Mouse (Mus musculus) forebrain, embryonic 10.5 days (tissue): ENCODE measurements at regions not wholly inside any gene's neighbourhood (a gene's known extent, or its start where the extent isn't known, plus 50 kb on each side); places are given as distances from the start of the nearest gene placed in this dataset.

Source experiments
- DNase-seq: peaks from one replicate; pipeline ENCODE4 v3.0.0-alpha.2; 2017; ENCODE audit warnings: low spot score; ENCODE audit errors: extremely low spot score
- H3K27ac ChIP-seq: fragments of 300-500 bp; sonication (generic); 2 replicates; pipeline ENCODE4 v1.5.1; 2016; ENCODE audit warnings: mild to moderate bottlenecking
- H3K27me3 ChIP-seq: fragments of 300-500 bp; sonication (generic); 2 replicates; pipeline ENCODE4 v1.6.1; 2016; ENCODE audit warnings: mild to moderate bottlenecking; ENCODE audit not compliant: poor library complexity, severe bottlenecking
- H3K36me3 ChIP-seq: fragments of 300-500 bp; sonication (generic); replicated peaks from 2 replicates; pipeline ENCODE4 v1.6.1; 2016; ENCODE audit warnings: mild to moderate bottlenecking, moderate library complexity
- H3K4me1 ChIP-seq: fragments of 300-500 bp; sonication (generic); 2 replicates; pipeline ENCODE4 v1.6.1; 2016
- H3K4me3 ChIP-seq: fragments of 300-500 bp; sonication (generic); 2 replicates; pipeline ENCODE4 v1.5.1; 2016; ENCODE audit warnings: mild to moderate bottlenecking, moderate library complexity
- H3K9me3 ChIP-seq: fragments of 300-500 bp; sonication (generic); 2 replicates; pipeline ENCODE4 v1.6.1; 2016; ENCODE audit warnings: mild to moderate bottlenecking, moderate library complexity
- WGBS: fragments of 180-500 bp; shearing (Covaris S2); methylation state at CpG from one replicate; pipeline ENCODE4 v1.1.7; 2016; 5-methylcytosine and 5-hydroxymethylcytosine counted together

DNA sequence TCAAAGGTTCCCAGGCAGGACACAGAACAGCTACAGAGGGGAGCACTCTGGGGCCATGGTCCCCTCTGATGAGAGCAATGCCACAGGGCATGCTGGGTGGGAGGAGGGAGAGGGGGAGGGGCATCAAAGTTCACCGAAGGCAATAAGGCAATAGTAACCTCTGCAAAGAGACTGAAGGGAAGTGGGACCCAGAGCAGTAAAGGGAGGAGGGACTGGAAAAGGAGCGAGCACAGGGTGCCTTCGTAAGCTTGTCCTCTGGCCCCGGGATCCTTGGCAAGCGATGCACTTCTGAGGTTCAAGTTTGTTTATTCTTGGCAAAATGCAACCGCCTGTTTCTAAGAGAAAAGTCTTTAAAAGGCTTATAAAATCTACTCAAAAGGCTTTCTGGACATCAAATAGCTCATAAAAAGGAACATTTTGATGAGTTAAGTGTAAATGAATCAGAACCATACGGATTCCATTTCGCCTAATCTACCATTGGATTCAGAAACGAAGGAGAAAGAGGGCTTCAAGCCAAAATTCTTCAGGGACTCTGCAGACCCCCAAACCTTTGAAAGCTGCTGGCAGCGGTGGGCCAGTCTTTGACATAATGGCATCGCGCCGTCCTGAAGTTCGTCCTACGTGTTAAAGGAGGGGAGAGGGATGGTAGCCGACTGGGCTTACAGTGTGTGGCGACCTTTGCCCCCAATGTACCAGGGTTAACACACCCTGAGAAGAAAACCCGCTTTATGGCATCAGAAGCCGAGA, 151.8 kb upstream of the Tbx3 start:
- H3K27ac ChIP-seq, result no peak overlapping the region
- no peaks in the 10 kb centered on the region for H3K36me3 ChIP-seq
- peaks cover 24% of the 10 kb centered on the region for H3K27me3 ChIP-seq
- 87% methylated on average over 19 of the region's 19 CpGs for WGBS
- H3K9me3 ChIP-seq, result no peaks in the 10 kb centered on the region
- DNase-seq, result no peak
- H3K4me3 ChIP-seq, result no peak overlapping the region
- H3K4me1 ChIP-seq, result peaks cover under 1% of the 10 kb centered on the region; the same call in 1 of the 2 replicates

GRCm38 (mm10) chr5:119524171-119524570, 146.3 kb upstream of the Tbx3 start:
- Histone ChIP-seq H3K4me3 (no peak overlapping the region), H3K4me1 (peaks cover 9% of the 10 kb centered on the region), H3K9me3 (no peaks in the 10 kb centered on the region), H3K27ac (no peak overlapping the region), H3K27me3 (peaks cover 30% of the 10 kb centered on the region), H3K36me3 (no peaks in the 10 kb centered on the region)
- DNase-seq, result no peak
- WGBS, result 42% methylated on average over 4 of the region's 4 CpGs

GRCm38 (mm10) chr5:119525960-119526359, 144.5 kb upstream of the Tbx3 start:
- DNase-seq, result no peak
- Histone ChIP-seq H3K27me3 (peaks cover 29% of the 10 kb centered on the region), H3K4me1 (peaks cover 18% of the 10 kb centered on the region), H3K4me3 (no peak overlapping the region), H3K9me3 (no peaks in the 10 kb centered on the region), H3K36me3 (no peaks in the 10 kb centered on the region), H3K27ac (no peak overlapping the region)
- WGBS, result 78% methylated on average over 5 of the region's 5 CpGs

DNA sequence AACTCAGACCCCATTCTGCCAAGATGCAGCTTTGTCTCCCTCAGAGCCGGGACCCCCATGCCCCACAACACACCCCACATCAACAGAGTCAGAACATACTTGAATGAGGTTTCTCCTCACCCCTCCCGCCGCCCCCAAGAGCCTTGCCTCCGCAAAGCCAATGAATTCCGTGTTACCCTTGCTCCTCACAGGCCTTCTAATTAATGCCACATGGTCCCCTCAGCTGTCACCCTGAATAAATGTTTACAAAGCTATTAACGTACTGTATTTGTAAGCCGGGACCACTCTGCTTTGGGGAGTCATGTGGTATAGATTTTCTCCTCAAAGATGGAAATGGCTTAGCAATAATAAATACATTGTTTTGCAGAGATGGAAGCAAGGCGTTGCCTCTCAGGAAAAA, 140.5 kb upstream of the Tbx3 start:
- Histone ChIP-seq H3K4me3 (no peak overlapping the region), H3K9me3 (no peaks in the 10 kb centered on the region), H3K4me1 (peaks cover 14% of the 10 kb centered on the region), H3K36me3 (no peaks in the 10 kb centered on the region), H3K27me3 (0 out of 2 replicates have a peak, but pooled peaks cover 6% of the 10 kb centered on the region), H3K27ac (no peak overlapping the region)
- no peak for DNase-seq
- WGBS, result 65% methylated on average over 8 of the region's 8 CpGs

GRCm38 (mm10) chr5:119534946-119535345, 135.5 kb upstream of the Tbx3 start:
- H3K9me3 ChIP-seq, result no peaks in the 10 kb centered on the region
- no peaks in the 10 kb centered on the region for H3K36me3 ChIP-seq
- H3K27me3 ChIP-seq, result no peaks in the 10 kb centered on the region
- H3K27ac ChIP-seq, result no peak overlapping the region
- no peak overlapping the region for H3K4me3 ChIP-seq
- 70% methylated on average over 5 of the region's 5 CpGs for WGBS
- DNase-seq, result no peak
- H3K4me1 ChIP-seq, result peaks cover 16% of the 10 kb centered on the region

DNA sequence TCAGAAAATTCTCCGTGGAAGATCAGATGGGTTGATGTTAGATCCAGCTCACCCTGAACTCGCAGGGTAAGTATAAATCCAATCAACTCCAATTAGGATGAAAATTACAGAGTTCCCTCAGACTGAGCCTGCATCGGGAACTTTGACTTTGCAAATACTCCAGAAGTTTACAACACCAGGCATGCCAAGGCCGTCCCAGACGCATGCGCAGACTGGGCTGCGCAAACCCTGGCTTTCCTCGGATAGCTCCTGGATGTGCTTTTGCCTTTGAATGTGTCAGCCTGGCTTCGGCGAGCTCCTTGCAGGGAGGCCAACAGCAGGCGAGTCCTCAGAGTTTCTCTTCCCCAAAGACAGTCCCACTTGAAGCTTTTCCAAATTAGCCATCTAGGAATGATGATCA, 127.6 kb upstream of the Tbx3 start:
- Histone ChIP-seq H3K27ac (no peak overlapping the region), H3K9me3 (no peaks in the 10 kb centered on the region), H3K4me1 (no peaks in the 10 kb centered on the region), H3K36me3 (no peaks in the 10 kb centered on the region), H3K4me3 (no peak overlapping the region), H3K27me3 (peaks cover 6% of the 10 kb centered on the region)
- WGBS, result 90% methylated on average over 11 of the region's 11 CpGs
- DNase-seq, result no peak

DNA sequence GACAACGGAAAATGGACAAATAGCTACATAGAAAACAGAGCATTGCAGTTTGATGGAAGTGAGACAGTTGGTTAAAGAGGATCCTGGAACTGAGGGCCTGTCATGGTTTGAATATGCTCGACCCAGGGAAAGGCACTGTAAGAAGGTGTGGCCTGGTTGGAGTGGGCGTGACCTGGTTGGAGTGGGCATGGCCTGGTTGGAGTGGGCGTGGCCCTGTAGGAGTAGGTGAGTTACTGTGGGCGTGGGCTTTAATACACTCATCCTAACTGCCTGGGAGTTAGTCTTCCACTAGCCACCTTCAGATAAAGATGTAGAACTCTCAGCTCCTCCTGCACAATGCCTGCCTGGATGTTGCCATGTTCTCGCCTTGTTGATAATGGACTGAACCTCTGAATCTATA, 126.8 kb upstream of the Tbx3 start:
- no peak overlapping the region for H3K4me3 ChIP-seq
- peaks cover 6% of the 10 kb centered on the region for H3K27me3 ChIP-seq
- no peaks in the 10 kb centered on the region for H3K4me1 ChIP-seq
- H3K27ac ChIP-seq, result no peak overlapping the region
- no peak for DNase-seq
- H3K36me3 ChIP-seq, result no peaks in the 10 kb centered on the region
- 92% methylated on average over 6 of the region's 6 CpGs for WGBS
- H3K9me3 ChIP-seq, result no peaks in the 10 kb centered on the region

DNA sequence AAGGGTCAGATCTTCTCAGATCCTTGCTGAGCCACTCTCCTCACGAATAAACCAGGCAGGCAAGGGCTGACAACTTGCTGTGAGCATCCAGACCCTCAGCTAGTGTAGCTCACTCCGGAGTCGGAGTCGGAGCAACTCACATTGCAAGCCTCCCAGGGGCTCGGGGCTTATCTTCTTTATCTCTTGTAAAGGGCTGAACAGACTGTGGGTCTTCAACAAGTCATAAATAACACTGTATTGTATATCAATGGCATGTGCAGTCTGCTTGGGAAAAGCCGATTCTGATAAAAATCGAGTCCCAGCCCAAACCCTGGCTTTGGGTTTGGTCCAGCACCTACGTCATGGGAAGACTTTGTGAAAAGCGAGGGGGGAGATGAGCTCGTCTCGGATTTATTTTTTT, 125.8 kb upstream of the Tbx3 start:
- WGBS, result 86% methylated on average over 11 of the region's 11 CpGs
- Histone ChIP-seq H3K27ac (no peak overlapping the region), H3K4me1 (no peaks in the 10 kb centered on the region), H3K27me3 (peaks cover 6% of the 10 kb centered on the region), H3K9me3 (no peaks in the 10 kb centered on the region), H3K36me3 (no peaks in the 10 kb centered on the region), H3K4me3 (no peak overlapping the region)
- DNase-seq, result no peak

DNA sequence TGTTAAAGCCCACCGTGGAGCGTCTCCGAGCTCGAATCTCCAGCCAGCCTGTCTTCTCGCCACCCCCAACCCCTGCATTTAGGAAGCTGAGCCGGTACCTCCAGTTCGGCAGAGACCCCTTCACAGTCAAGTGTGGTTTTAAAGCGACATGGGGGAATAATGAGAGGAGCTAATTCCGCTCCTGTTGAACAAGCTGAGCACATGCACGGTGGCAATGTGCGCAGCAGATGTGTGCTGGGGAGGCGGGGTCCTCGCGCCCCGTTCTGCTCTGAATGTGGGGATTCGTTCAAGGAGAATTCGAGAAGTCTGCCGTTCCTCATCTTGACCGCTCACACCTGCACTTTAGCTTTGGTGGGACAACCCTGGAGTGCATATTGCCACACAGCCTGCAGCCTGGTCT, 123.4 kb upstream of the Tbx3 start:
- no peak for DNase-seq
- Histone ChIP-seq H3K36me3 (no peaks in the 10 kb centered on the region), H3K4me3 (no peak overlapping the region), H3K4me1 (peaks cover 13% of the 10 kb centered on the region), H3K27ac (no peak overlapping the region), H3K9me3 (peaks cover 2% of the 10 kb centered on the region; the same call in 1 of the 2 replicates), H3K27me3 (peaks cover 6% of the 10 kb centered on the region)
- WGBS, result 84% methylated on average over 19 of the region's 19 CpGs

DNA sequence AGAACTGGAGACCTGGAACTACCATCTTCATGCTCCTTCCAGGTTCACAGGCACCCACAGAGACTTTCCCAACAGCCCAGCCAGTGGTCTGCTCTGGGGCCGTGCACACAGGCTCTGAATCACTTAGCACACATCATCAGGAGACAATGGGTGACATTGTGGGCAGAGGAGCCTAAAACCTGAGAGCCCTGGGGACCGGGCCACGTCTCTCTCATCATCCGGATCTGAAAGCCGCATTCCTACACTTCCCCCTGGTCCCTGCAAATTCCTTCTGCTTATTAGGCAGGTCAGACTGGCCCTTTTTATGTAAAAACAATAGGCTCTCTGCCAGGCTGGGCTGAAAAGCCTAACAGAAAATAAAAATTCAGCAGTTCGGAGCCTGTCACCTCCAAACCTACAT, 119.6 kb upstream of the Tbx3 start:
- DNase-seq, result no peak
- Histone ChIP-seq H3K27ac (peak overlapping the region; percentile 64), H3K9me3 (peaks cover 8% of the 10 kb centered on the region), H3K36me3 (no peaks in the 10 kb centered on the region), H3K4me1 (peaks cover 22% of the 10 kb centered on the region), H3K4me3 (no peak overlapping the region), H3K27me3 (peaks cover 6% of the 10 kb centered on the region)
- WGBS, result 18% methylated on average over 6 of the region's 6 CpGs

- Histone ChIP-seq H3K27ac (peak overlapping the region; percentile 44; the same call in 1 of the 2 replicates), H3K9me3 (peaks cover 8% of the 10 kb centered on the region), H3K4me1 (peaks cover 22% of the 10 kb centered on the region), H3K36me3 (no peaks in the 10 kb centered on the region), H3K27me3 (no peaks in the 10 kb centered on the region; the same call in 1 of the 2 replicates), H3K4me3 (no peak overlapping the region)
- no peak for DNase-seq
- 66% methylated on average over 5 of the region's 5 CpGs for WGBS
These were observed 117.0 kb upstream of the Tbx3 start for GRCm38 (mm10) chr5:119553469-119553868.

GRCm38 (mm10) chr5:119557071-119557470, 113.4 kb upstream of the Tbx3 start:
- peaks cover 4% of the 10 kb centered on the region for H3K27me3 ChIP-seq
- DNase-seq, result no peak
- WGBS, result 81% methylated on average over 5 of the region's 5 CpGs
- H3K4me3 ChIP-seq, result no peak overlapping the region
- peaks cover 10% of the 10 kb centered on the region for H3K9me3 ChIP-seq
- peaks cover 9% of the 10 kb centered on the region for H3K4me1 ChIP-seq
- H3K36me3 ChIP-seq, result no peaks in the 10 kb centered on the region
- H3K27ac ChIP-seq, result no peak overlapping the region

DNA sequence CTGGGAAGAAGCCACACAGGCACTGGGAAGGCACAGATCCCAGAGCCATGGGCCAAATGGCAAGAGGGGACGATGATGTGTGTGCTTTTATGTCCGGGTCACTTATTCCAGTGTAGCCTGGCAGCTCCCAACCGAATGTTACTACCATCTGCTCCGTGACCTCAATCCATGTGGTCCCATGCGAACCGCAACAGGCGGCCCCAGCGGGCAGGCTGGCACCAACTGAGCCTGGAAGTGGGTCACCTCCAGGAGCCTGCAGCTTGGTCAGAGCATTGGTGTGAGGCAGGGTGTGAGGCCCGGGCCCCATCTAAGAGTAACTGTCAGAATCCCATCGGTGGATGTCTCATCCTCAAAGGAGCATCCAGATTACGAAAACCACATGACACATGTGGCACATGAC, 110.8 kb upstream of the Tbx3 start:
- Histone ChIP-seq H3K27me3 (peaks cover 30% of the 10 kb centered on the region), H3K27ac (no peak overlapping the region), H3K4me1 (peaks cover 13% of the 10 kb centered on the region), H3K36me3 (no peaks in the 10 kb centered on the region), H3K4me3 (no peak overlapping the region), H3K9me3 (peaks cover 4% of the 10 kb centered on the region; the same call in 1 of the 2 replicates)
- no peak for DNase-seq
- WGBS, result 94% methylated on average over 11 of the region's 11 CpGs
